Mouse (Mus musculus) 416B (cell line): Measurements from ENCODE around the gene Nf1.

Experiments
- DNase-seq: peaks from one replicate; pipeline ENCODE4 v3.0.0; 2011; ENCODE audit warnings: low read depth

The Nf1 gene

DNA sequence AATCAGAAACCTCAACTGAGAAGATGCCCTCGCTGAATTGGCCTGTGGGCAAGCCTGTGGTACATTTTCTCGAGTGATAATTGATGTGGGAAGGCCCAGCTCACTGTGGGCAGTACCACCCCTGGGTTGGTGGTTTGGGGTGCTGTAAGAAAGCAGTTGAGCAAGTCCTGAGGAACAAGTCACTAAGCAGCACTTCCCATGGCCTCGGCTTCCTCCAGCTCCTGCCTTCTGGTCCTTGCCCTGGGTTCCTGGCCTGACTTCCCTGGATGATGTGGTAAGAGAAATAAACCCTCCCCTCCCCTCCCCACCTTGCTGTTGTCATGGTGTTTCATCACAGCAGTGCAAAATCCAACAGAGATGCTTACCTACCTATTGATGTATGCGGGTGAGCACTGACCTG is 11.4 kb upstream of the Nf1 start:
- peak; percentile 57 for DNase-seq

GRCm38 (mm10) chr11:79329585-79329984 is 9.9 kb upstream of the Nf1 start:
- no peak for DNase-seq

DNA sequence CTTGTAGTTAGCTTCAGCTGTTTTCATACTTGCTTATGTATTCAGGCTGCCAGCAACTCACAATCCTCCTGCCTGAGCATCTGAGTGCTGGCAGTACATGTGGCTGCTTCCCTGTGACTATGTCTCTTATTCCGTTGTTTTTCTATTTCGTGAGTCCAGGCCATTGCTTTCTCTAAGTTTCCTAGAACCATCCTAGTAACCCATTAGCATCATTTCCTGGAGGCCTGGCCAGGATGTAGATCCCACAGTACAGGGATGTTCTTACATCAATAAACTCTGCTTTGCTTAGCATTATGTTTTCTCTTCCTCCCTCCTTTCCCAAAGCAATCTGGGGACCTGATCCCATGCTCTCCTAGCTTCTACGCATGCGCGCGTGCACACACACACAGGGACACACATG is 4.4 kb upstream of the Nf1 start:
- DNase-seq, result no peak

DNA sequence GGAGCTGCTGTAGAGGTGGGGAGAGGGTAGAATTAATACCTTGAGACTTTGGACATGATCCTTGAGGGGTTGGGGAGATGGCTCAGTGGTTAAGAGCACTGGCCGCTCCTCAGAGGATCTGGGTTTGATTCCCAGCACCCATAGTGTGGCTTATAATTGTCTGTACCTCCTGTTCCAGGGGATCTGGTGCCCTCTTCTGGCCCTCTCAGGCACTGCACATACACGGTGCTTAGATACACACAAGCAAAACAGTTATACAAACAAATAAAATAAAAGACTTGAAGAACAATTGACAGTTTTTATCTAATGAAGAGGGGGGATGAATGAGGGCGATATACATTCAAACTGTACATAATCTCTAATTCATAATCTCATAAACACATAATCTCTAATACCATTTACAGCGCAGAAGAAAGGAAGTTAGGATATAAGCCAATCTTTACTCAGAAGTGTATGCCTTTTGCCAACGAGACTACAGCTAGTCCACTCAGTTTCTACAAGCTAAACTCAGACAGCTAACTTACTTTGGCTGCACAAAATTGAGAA is 2.7 kb upstream of the Nf1 start:
- peak; percentile 44 for DNase-seq

DNA sequence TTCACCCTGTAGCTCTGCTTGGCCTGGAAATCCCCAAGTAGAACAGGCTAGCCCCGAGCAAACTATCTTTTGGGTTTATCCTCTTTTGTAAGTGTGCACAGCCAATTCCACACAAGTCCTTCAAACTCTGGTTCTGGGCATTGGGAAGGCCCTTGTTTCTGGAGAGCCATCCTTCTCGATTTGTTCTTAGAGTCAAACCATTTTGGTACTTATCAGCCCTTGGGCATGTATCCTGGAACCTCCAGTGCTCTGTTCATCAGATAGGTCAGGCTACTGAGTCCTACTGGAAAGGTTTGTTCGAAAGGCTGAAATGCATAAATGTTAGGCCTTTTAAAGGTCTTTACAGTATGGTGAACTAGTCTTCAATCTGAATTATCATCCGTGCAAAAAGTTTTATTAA is 872 bp upstream of the Nf1 start:
- peak; percentile 38 for DNase-seq

- DNase-seq, result peak; percentile 38
Observed at GRCm38 (mm10) chr11:79339808-79340781, 602 bp downstream of the Nf1 start.

DNA sequence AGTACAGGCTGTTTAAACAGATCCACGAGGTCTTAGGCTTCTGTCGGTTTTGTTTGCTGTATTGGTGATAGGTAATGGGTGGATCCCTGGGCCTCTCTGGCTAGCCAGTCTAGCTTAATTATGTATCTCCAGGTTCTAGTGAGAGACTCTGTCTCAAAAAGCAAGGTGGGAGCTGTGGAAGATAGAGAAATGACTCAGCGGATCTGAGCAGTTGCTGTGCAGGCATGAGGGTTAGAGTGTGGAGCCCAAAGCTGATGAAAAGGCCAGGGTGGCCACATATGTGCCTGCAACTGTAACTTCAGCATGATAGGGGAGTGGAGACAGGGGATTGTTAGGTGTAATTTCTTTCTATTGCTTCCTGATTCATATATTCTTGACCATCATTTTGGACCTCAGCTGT is 17.5 kb downstream of the Nf1 start:
- DNase-seq, result peak; percentile 31

DNA sequence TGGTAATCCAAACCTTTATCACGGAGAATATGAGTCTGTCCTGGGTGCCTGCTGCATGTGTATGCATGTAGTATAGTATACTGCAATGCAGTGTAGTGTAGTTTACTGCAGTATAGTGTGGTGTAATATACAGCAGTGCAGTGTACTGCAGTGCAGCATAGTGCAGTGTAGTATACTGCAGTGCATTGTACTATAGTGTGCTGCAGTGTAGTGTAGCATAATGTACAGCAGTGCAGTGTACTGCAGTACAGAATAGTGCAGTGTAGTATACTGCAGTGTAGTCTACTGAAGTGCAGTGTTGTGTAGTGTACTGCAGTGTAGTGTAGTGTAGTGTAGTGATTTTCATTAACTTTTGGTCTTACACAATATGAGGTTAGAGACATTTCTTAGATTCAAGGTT is 17.9 kb downstream of the Nf1 start:
- DNase-seq, result no peak

- DNase-seq, result no peak
Observed at GRCm38 (mm10) chr11:79364956-79365355, 25.5 kb downstream of the Nf1 start.

DNA sequence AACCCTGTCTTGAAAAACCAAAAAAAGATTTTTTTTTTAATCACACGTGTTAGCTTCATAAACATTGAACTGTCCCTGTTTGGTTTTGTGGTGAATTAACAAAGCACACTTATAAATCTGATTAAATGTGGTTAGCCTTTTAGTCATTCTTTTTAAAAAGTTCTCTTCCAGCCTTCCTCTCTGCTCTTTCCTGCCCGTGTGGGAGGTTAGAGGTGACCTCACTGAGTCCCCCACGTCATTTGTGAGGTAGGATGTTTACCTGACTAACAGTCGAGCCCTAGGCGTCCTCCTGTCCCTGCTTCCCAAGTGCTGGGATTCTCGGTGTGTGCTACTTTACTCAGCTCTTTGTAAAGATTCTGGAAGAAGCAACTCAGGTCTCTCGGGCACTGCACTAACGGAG is 26.8 kb downstream of the Nf1 start:
- peak; percentile 62 for DNase-seq

- peak; percentile 58 for DNase-seq
Observed at GRCm38 (mm10) chr11:79373031-79373430, 33.5 kb downstream of the Nf1 start.

DNA sequence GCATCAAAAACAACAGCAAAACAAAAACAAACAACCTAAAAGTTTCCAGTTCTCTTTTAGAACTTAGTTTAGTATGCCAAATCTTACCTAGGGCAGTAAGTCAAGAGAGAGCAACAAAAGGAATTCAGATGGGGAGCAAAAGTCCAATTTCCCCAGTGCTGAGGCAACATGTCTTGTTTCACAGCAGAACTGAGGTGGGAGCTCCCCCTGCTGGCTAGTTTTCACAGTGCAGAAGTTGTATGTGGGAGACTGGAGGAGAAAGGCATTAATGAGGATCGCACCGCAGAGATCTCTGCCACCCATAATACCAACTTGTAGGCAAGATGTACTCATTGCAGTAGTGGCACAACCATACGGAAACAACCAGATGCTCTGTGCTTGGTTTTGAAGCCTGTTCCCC is 58.8 kb downstream of the Nf1 start:
- DNase-seq, result peak; percentile 90

DNA sequence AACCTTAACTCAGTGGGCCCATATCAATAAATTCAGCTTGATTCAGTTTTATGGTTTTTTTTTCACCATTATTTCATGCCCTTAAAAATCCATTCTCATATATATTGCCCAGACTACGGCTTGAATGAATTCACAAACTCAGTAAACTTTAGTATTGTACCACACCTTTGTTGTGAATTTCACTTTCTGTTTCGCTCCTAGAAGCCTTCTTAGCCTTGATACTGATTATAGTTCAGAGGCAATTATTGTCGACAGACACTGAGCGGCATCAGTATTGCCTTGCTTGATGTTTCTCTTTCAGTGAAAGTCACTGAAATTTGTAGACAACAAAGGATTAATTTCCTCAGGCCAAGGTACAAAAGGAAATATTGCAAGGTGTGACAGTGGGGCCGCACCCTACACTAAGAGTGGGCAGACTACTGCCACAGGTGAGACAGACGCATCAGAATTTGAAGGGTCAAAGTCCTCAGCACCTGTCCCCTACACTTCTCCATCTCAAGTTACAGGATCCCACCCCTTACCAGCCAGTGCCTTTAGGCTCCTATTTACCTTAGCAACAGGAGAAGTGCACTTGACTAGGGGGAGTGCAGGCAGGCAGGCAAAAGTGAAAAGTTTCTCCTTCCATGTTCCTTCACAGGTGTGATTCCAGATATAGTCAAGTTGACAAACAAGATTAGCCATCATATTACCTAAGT is 64.3 kb downstream of the Nf1 start:
- DNase-seq, result no peak

GRCm38 (mm10) chr11:79413761-79414513 is 74.4 kb downstream of the Nf1 start:
- DNase-seq, result no peak

GRCm38 (mm10) chr11:79422496-79422895 is 83.0 kb downstream of the Nf1 start:
- DNase-seq, result no peak

- no peak for DNase-seq
Observed at GRCm38 (mm10) chr11:79426571-79426970, 87.1 kb downstream of the Nf1 start.

GRCm38 (mm10) chr11:79427638-79428037 is 88.1 kb downstream of the Nf1 start:
- peak; percentile 80 for DNase-seq

GRCm38 (mm10) chr11:79435252-79435651 is 95.8 kb downstream of the Nf1 start:
- no peak for DNase-seq

GRCm38 (mm10) chr11:79448361-79448760 is 108.9 kb downstream of the Nf1 start:
- no peak for DNase-seq

DNA sequence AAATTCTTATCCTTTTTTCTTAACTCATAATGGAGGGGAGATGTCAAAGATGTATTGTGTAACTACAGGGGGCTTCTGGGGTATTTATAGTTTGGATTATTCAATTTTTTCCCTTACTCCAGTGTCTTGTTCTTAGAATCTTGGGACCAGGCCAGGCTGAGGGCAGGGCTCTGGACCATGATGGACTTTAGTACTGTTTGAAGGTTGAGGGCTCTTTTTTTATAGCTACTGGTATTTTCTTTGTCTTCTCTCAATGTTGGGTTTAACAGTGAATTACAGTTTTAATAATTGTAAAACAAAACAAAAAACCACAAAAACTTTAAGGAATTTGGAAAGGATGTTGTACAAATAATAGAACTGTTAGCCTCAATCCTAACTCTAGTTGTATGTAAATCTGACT is 113.5 kb downstream of the Nf1 start:
- DNase-seq, result no peak

DNA sequence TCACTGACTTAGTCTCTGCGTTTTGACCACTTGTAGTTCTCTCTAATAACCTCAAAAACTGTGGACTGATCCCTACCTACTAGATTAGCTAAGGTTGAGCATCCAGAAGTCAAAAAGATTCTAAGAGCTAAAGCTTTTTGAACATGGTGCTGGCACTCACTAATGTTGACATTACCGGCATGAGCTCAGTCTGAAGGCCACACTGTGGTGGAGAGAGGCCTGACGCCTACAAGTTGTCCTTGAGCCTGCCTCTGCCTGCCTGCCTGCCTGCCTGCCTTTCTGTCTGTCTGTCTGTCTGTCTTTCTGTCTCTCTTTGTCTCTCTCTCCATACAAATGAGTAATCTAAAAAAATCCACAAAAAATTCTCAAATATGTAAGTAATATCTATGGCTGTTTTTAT is 118.4 kb downstream of the Nf1 start:
- peak; percentile 20 for DNase-seq

DNA sequence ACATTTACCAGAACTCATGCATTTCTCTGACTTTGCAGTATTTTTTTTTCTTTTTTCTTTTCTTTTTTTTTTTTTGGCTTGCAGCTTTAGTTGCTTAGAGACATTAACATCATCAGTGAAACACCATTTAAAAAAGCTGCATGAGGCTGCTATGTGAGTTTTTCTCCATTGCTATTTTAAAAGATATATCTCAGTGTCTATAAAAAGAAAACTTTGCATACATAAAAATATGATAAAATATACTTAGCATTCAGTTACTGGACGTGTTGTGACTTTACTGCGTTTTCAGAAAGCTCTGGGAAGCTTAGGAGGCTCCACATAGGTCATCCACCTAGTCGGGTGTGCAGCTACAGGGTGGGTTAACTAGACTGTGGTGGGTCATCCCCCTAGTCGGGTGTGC is 120.4 kb downstream of the Nf1 start:
- DNase-seq, result no peak
